Mouse (Mus musculus) forebrain, embryonic 10.5 days (tissue): ENCODE data around the gene Tdrd7. TPM values are rescaled to one million over a fixed set of nuclear protein-coding genes. Genes with fewer than 3 reads are reported as not detected.

Source experiments
- polyA plus RNA-seq: library from polyadenylated mRNA; unstranded; fragments of >200 nt; fragmentation: Nextera tagmentation; extraction: Ambion mirVana; gene quantifications from 2 replicates; pipeline ENCODE4 v1.2.1, GENCODE M21; 2016

The Tdrd7 gene
- polyA plus RNA-seq, 1 experiment from 2014 or later, result 9.1 TPM

Other genes with a start within 250 kb of the Tdrd7 start
- 3.6 and 4.3 TPM in 2 replicates for gene Aldh1b1, start 166.3 kb upstream of the Tdrd7 start, polyA plus RNA-seq
- 16.7 and 18.7 TPM in 2 replicates for gene Igfbpl1, start 138.4 kb upstream of the Tdrd7 start, polyA plus RNA-seq
- 0.07 and 0.16 TPM in 2 replicates for gene Stra6l, start 116.7 kb upstream of the Tdrd7 start, polyA plus RNA-seq
- gene Ccdc180, start 75.0 kb upstream of the Tdrd7 start, polyA plus RNA-seq, result 0.09 TPM in 1 of 2 replicates, not detected in the other
- 2.5 and 4.0 TPM in 2 replicates for gene Tmod1, start 73.6 kb downstream of the Tdrd7 start, polyA plus RNA-seq
- gene Ncbp1, start 173.3 kb downstream of the Tdrd7 start, polyA plus RNA-seq, result 139 and 141 TPM in 2 replicates
- 66.9 and 67.4 TPM in 2 replicates for gene Tstd2, start 173.4 kb downstream of the Tdrd7 start, polyA plus RNA-seq
- 19.8 and 21.1 TPM in 2 replicates for gene Xpa, start 231.0 kb downstream of the Tdrd7 start, polyA plus RNA-seq